Mouse (Mus musculus) neural tube, embryonic 10.5 days (tissue): Measurements from ENCODE around the gene Dclk2.

Experiments
- DNase-seq: peaks from one replicate; pipeline ENCODE4 v3.0.0-alpha.2; 2017; ENCODE audit warnings: low spot score; ENCODE audit errors: extremely low spot score

Dclk2 gene

GRCm38 (mm10) chr3:86894491-86894890 is 26.2 kb downstream of the Dclk2 start:
- no peak for DNase-seq

- DNase-seq = no peak
Measured at GRCm38 (mm10) chr3:86887512-86887911, 33.1 kb downstream of the Dclk2 start.

- DNase-seq = no peak
Measured at GRCm38 (mm10) chr3:86885180-86885579, 35.5 kb downstream of the Dclk2 start.

- no peak for DNase-seq
Measured at GRCm38 (mm10) chr3:86884481-86884880, 36.2 kb downstream of the Dclk2 start.

- DNase-seq = no peak
Measured at GRCm38 (mm10) chr3:86883985-86884384, 36.7 kb downstream of the Dclk2 start.

GRCm38 (mm10) chr3:86875912-86876311 is 44.7 kb downstream of the Dclk2 start:
- DNase-seq = no peak

- no peak for DNase-seq
Measured at GRCm38 (mm10) chr3:86873092-86873600, 47.5 kb downstream of the Dclk2 start.

GRCm38 (mm10) chr3:86870952-86871351 is 49.7 kb downstream of the Dclk2 start:
- DNase-seq = no peak

GRCm38 (mm10) chr3:86870411-86870810 is 50.2 kb downstream of the Dclk2 start:
- no peak for DNase-seq

- DNase-seq = no peak
Measured at GRCm38 (mm10) chr3:86868721-86869120, 51.9 kb downstream of the Dclk2 start.

- DNase-seq = no peak
Measured at GRCm38 (mm10) chr3:86863327-86864008, 57.2 kb downstream of the Dclk2 start.

- peak; percentile 64 for DNase-seq
Measured at GRCm38 (mm10) chr3:86862939-86863311, 57.7 kb downstream of the Dclk2 start.

GRCm38 (mm10) chr3:86862245-86862938 is 58.3 kb downstream of the Dclk2 start:
- no peak for DNase-seq

GRCm38 (mm10) chr3:86859791-86860190 is 60.9 kb downstream of the Dclk2 start:
- DNase-seq = no peak

GRCm38 (mm10) chr3:86858699-86859098 is 62.0 kb downstream of the Dclk2 start:
- DNase-seq = no peak

GRCm38 (mm10) chr3:86857833-86858398 is 62.7 kb downstream of the Dclk2 start:
- no peak for DNase-seq

- DNase-seq = no peak
Measured at GRCm38 (mm10) chr3:86852867-86853266, 67.8 kb downstream of the Dclk2 start.

- no peak for DNase-seq
Measured at GRCm38 (mm10) chr3:86851131-86851530, 69.5 kb downstream of the Dclk2 start.

- DNase-seq = peak; percentile 32
Measured at GRCm38 (mm10) chr3:86850394-86851030, 70.1 kb downstream of the Dclk2 start.

GRCm38 (mm10) chr3:86849337-86849736 is 71.3 kb downstream of the Dclk2 start:
- DNase-seq = no peak

- no peak for DNase-seq
Measured at GRCm38 (mm10) chr3:86847536-86847935, 73.1 kb downstream of the Dclk2 start.

- no peak for DNase-seq
Measured at GRCm38 (mm10) chr3:86846036-86846435, 74.6 kb downstream of the Dclk2 start.
